Comparison of ENCODE assay signal across 26 mouse cellular contexts in the genomic region with DNA sequence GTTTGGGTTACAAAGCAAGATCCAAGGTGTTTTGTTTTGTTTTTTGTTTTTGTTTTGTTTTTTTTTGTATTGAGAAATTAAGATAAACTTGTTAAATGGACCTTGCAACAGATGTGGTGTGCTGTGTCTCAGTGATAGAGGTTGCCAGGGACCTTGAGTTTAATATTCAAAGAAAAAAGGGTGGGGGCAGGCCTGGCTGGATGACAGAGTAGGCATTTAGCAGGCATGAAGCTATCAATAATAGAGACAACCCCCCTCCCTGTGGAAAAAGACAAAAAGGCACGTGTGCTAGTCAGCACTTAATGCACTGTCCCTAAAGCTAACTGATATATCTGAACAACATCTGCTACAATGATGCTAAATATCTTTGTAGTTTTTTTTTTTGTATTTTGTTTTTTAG.
"Had no signal": no experiment of that assay in that cellular context is flagged by ENCODE, and none has a peak within 500 bp of the region (broad histone marks: within the 10 kb centered on the region; RNA-seq: fewer than 3 reads in every experiment).

No protein-coding gene starts in this region.

- ATAC-seq: hindbrain, postnatal 0 days; intestine, embryonic 16.5 days; liver, embryonic 12.5 days had no signal

- H3K9me3 ChIP-seq: heart, embryonic 13.5 days; heart, embryonic 15.5 days; hindbrain, embryonic 13.5 days; hindbrain, embryonic 15.5 days; kidney, embryonic 15.5 days; limb, embryonic 13.5 days; limb, embryonic 15.5 days; liver, embryonic 12.5 days had no signal

- DNase-seq: gastrocnemius, postnatal 14 days; gastrocnemius, postnatal 36 days; heart, adult 18-20 months; heart, postnatal 14 days; heart, postnatal 36 days; kidney, adult 11 months; kidney, adult 2 months; kidney, adult 9 months; kidney, postnatal 14 days; kidney, postnatal 36 days; layer of hippocampus, adult 9-11 months; layer of hippocampus, postnatal 36 days; left cerebral cortex, postnatal 4 days had no signal

- H3K9ac ChIP-seq: heart, embryonic 13.5 days; heart, embryonic 15.5 days; hindbrain, embryonic 13.5 days; hindbrain, embryonic 15.5 days; kidney, embryonic 15.5 days; limb, embryonic 13.5 days; limb, embryonic 15.5 days; liver, embryonic 12.5 days; liver, embryonic 14.5 days had no signal

- H3K4me2 ChIP-seq: heart, embryonic 11.5 days; heart, embryonic 13.5 days; heart, embryonic 15.5 days; hindbrain, embryonic 13.5 days; hindbrain, embryonic 15.5 days; kidney, embryonic 15.5 days; limb, embryonic 13.5 days; limb, embryonic 15.5 days; liver, embryonic 12.5 days had no signal

- H3K4me3 ChIP-seq: heart, embryonic 13.5 days; heart, embryonic 15.5 days; hindbrain, embryonic 13.5 days; hindbrain, embryonic 15.5 days; kidney, embryonic 15.5 days; limb, embryonic 13.5 days; limb, embryonic 15.5 days; liver, embryonic 12.5 days had no signal

- H3K27ac ChIP-seq: heart, embryonic 13.5 days; heart, embryonic 15.5 days; hindbrain, embryonic 13.5 days; hindbrain, embryonic 15.5 days; hindbrain, postnatal 0 days; kidney, embryonic 15.5 days; kidney, postnatal 0 days; limb, embryonic 13.5 days; limb, embryonic 15.5 days; liver, embryonic 12.5 days; liver, embryonic 14.5 days had no signal

- H3K4me1 ChIP-seq: heart, embryonic 15.5 days had no signal

- H3K27me3 ChIP-seq: heart, embryonic 13.5 days; heart, embryonic 15.5 days; hindbrain, embryonic 13.5 days; hindbrain, embryonic 15.5 days; kidney, embryonic 15.5 days; limb, embryonic 13.5 days; limb, embryonic 15.5 days; liver, embryonic 12.5 days had no signal
